Mouse (Mus musculus) adrenal gland, postnatal 10 days (tissue): ENCODE measurements around the gene Hoxd8. TPM values are rescaled to one million over a fixed set of nuclear protein-coding genes. Genes with fewer than 3 reads are reported as not detected.

Source experiments
- DNase-seq: peaks from one replicate; pipeline ENCODE4 v3.0.0; 2021; ENCODE audit warnings: mixed read lengths
- microRNA-seq: library from miRNA; unstranded; fragments of <30 nt; microRNA quantifications from one replicate; pipeline ENCODE4 v1.2.0, GENCODE M21; 2021
- total RNA-seq, 2 experiments: library from RNA; stranded (reverse); gene quantifications; 2 replicates each; pipeline ENCODE4 v1.2.3; 2021

Hoxd8 gene
- total RNA-seq, 2 experiments from 2014 or later, result 25.0 to 26.2 TPM

DNA sequence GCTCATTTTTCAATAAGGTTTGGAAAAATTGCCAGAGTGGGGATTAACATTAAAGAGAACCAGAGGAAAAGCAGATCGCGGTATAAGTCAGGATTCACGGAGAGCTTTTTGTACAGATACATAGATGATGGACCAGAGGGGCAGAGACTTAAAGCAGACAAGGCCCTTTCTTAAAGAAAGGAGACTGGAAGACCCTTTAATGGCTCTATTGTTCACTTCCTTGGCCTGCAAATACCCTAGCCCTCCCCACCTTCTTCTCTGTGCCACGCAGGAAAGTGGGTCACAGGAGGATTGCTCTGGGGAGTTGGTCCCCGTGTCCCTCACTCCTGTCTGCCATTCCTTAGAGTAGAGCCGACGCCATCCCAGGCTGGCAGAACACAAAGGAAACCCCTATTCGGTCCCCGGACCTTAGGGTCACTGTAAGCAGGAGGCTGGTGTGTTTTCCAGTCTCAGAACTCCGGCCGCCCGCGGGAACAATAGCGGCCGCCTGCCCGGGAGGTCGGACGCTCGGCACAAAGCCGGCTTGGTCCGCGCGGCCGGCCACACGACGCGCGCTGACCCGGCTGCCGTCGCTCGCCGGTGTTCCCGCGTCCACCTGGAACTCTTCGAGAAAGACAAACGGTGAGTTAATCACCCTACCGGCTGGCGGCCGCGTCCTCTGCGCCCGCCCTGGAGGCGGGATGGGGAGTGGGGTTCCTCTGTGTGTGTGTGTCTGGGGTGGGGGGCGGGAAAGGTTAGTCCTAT, 48.2 kb downstream of the Hoxd8 start:
- no peak for DNase-seq

DNA sequence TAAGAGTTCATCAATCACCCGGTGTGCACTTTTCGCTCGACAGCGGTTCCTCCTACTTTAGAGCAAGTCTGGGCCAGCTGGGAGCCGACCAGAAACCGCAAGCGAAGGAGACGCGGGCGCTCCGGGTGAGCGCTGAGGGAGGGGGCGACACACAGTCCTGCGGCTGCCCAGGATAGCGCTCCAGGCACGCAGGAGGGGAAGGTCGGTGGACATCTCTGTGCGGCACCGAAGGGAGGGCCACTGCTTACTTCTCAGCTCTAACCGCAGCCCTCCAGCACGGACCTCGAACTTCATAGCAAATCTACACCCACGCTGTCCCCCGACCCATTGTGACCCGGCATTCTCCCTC, 48.7 kb downstream of the Hoxd8 start:
- DNase-seq, result no peak

DNA sequence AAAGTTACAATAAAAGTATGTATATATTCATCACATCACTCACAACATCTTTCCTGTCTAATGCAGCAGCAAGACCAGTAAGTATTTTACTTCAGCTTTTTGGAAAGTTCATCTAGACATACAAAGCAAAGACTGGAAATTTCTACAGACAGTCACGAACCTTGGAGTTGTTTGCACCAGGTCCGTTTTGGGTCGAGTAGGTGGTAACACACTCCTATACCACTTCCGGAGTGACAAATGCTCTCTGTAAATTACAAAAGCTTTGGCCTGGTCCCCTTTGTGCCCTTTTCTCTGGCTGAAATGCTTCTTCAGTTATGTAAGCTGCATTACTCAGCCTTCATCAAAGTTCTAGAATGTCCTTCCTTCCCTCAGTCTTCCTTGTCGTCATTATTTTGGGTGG, 49.3 kb downstream of the Hoxd8 start:
- DNase-seq, result no peak

Small RNAs within 50 kb of the gene (microRNA-seq; reads per million reads assigned to microRNA genes)
- not detected for gene Gm44463
- 14,400 reads per million, percentile 95 among the genes with 10 or more reads in this experiment for gene Mir10b

Other genes with a start within 250 kb of the Hoxd8 start
- gene Lnpk, start 125.2 kb upstream of the Hoxd8 start, total RNA-seq, result 10 to 100 TPM; 12.2 to 21.7 TPM
- not detected for gene Evx2, start 45.1 kb upstream of the Hoxd8 start, total RNA-seq
- not detected for gene Hoxd13, start 36.3 kb upstream of the Hoxd8 start, total RNA-seq
- gene Hoxd12, start 29.6 kb upstream of the Hoxd8 start, total RNA-seq, result not detected
- gene Hoxd11, start 25.1 kb upstream of the Hoxd8 start, total RNA-seq, result not detected
- under 1 TPM; 0.15 to 0.27 TPM for gene Hoxd10, start 12.7 kb upstream of the Hoxd8 start, total RNA-seq
- 1 to 10 TPM; 4.6 TPM for gene Hoxd9, start 6.9 kb upstream of the Hoxd8 start, total RNA-seq
- under 1 TPM; 0.33 to 0.42 TPM for gene Hoxd3, start 7.3 kb downstream of the Hoxd8 start, total RNA-seq
- gene Hoxd4, start 7.3 kb downstream of the Hoxd8 start, total RNA-seq, result 10 to 100 TPM in 1 of 2 experiments, 1 to 10 TPM in 1; 7.0 to 18.8 TPM
- gene Gm28230, start 22.1 kb downstream of the Hoxd8 start, total RNA-seq, result 1 to 10 TPM in 1 of 2 experiments, under 1 TPM in 1; 0.69 to 1.7 TPM
- not detected for gene Hoxd1, start 58.4 kb downstream of the Hoxd8 start, total RNA-seq
- gene Mtx2, start 121.2 kb downstream of the Hoxd8 start, total RNA-seq, result 100 to 1,000 TPM; 107 to 135 TPM